Mouse (Mus musculus) liver, postnatal 0 days (tissue): Measurements from ENCODE around the gene Oaz2. TPM values are rescaled to one million over a fixed set of nuclear protein-coding genes. Genes with fewer than 3 reads are reported as not detected.

ENCODE experiments used
- ATAC-seq: fragments of 200-750 bp; cut with Nextera tagmentation; 2 replicates; pipeline ENCODE4 v1.8.0; 2017; ENCODE audit warnings: mild to moderate bottlenecking, moderate library complexity
- DNase-seq: peaks from one replicate; pipeline ENCODE4 v3.0.0-alpha.2; 2016
- H3K27ac ChIP-seq: fragments of 300-500 bp; sonication (generic); 2 replicates; pipeline ENCODE4 v1.5.1; 2014; ENCODE audit warnings: antibody characterized with exemption, moderate library complexity, mild to moderate bottlenecking, low read depth
- H3K27me3 ChIP-seq: fragments of 300-500 bp; sonication (generic); 2 replicates; pipeline ENCODE4 v1.6.1; 2014; ENCODE audit warnings: low read length, control low read depth, mixed read lengths; ENCODE audit not compliant: insufficient read depth
- H3K36me3 ChIP-seq: fragments of 300-500 bp; sonication (generic); replicated peaks from 2 replicates; pipeline ENCODE4 v1.6.1; 2014; ENCODE audit warnings: mild to moderate bottlenecking, control low read depth, low read length, moderate library complexity, mixed read lengths; ENCODE audit not compliant: insufficient read depth
- H3K4me1 ChIP-seq: fragments of 300-500 bp; sonication (generic); 2 replicates; pipeline ENCODE4 v1.6.1; 2014; ENCODE audit warnings: antibody characterized with exemption, mild to moderate bottlenecking, control low read depth; ENCODE audit not compliant: insufficient read depth
- H3K4me2 ChIP-seq: fragments of 300-500 bp; sonication (generic); 2 replicates; pipeline ENCODE4 v1.6.1; 2014; ENCODE audit warnings: low read depth, mild to moderate bottlenecking, low read length, moderate library complexity, mixed read lengths
- H3K4me3 ChIP-seq: fragments of 300-500 bp; sonication (generic); 2 replicates; pipeline ENCODE4 v1.5.1; 2014; ENCODE audit warnings: low read depth, low read length
- H3K9ac ChIP-seq: fragments of 300-500 bp; sonication (generic); replicated peaks from 2 replicates; pipeline ENCODE4 v1.6.1; 2014; ENCODE audit warnings: mild to moderate bottlenecking, moderate library complexity
- H3K9me3 ChIP-seq: fragments of 300-500 bp; sonication (generic); 2 replicates; pipeline ENCODE4 v1.6.1; 2016; ENCODE audit warnings: mild to moderate bottlenecking, control low read depth, low read length, mixed read lengths
- CTCF ChIP-seq: sonication (generic); IDR thresholded peaks from 2 replicates; pipeline ENCODE4 v1.5.1; 2016; ENCODE audit warnings: antibody characterized with exemption, low read depth
- EP300 ChIP-seq: IDR thresholded peaks from 2 replicates; pipeline ENCODE4 v1.6.1; 2016; ENCODE audit warnings: antibody characterized with exemption, low read depth, mild to moderate bottlenecking
- WGBS: fragments of 180-500 bp; shearing (Covaris S2); extraction: QIAGEN DNeasy Blood & Tissue Kit; methylation state at CpG from one replicate; pipeline ENCODE4 v1.1.7; 2014; ENCODE audit not compliant: insufficient replicate concordance; 5-methylcytosine and 5-hydroxymethylcytosine counted together
- polyA plus RNA-seq: library from polyadenylated mRNA; unstranded; fragments of >200 nt; fragmentation: Nextera tagmentation; extraction: Ambion mirVana; gene quantifications from 2 replicates; pipeline ENCODE4 v1.2.1, GENCODE M21; 2015

Gene Oaz2
- polyA plus RNA-seq, 1 experiment from 2014 or later: 50.9 TPM

DNA sequence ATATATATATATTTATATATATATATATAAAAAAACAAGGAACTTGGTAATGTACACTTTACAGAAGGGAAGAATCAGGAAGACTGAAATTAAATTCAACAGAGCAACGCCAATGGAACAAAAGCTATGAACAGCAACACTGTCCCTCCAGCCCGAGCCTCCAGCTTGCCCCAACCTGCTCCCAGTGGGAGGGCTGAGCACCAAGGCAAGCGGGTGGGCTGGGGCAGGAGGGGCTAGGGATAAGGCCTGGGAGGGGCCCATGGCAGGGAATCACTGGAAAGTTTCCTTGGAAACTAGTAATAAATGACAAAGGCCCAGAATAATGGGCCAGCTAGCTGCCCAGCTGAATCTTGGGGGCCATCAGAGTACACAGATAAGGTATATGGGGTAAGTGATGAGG is 24.7 kb downstream of the Oaz2 start:
- ATAC-seq (no peak), DNase-seq (no peak)
- Histone ChIP-seq H3K9me3 (no peaks in the 10 kb centered on the region), H3K27ac (peak overlapping the region; percentile 55; the same call in 1 of the 2 replicates), H3K4me3 (no peak overlapping the region), H3K9ac (no peak overlapping the region), H3K4me2 (no peak overlapping the region), H3K27me3 (no peaks in the 10 kb centered on the region), H3K36me3 (peaks cover 41% of the 10 kb centered on the region), H3K4me1 (peaks cover 7% of the 10 kb centered on the region)
- TF ChIP-seq EP300 (no peak), CTCF (no peak)
- 81% methylated on average over 3 of the region's 3 CpGs for WGBS

GRCm38 (mm10) chr9:65692959-65693603 is 25.3 kb downstream of the Oaz2 start:
- Histone ChIP-seq H3K9ac (no peak overlapping the region), H3K27ac (peak overlapping the region; percentile 64; the same call in 1 of the 2 replicates), H3K4me2 (no peak overlapping the region), H3K4me1 (peaks cover 7% of the 10 kb centered on the region), H3K9me3 (no peaks in the 10 kb centered on the region), H3K36me3 (peaks cover 40% of the 10 kb centered on the region), H3K4me3 (no peak overlapping the region), H3K27me3 (no peaks in the 10 kb centered on the region)
- WGBS: 40% methylated on average over 5 of the region's 5 CpGs
- TF ChIP-seq EP300: no peak
- no peak for TF ChIP-seq CTCF
- ATAC-seq: peak; percentile 50
- peak; percentile 26 for DNase-seq

DNA sequence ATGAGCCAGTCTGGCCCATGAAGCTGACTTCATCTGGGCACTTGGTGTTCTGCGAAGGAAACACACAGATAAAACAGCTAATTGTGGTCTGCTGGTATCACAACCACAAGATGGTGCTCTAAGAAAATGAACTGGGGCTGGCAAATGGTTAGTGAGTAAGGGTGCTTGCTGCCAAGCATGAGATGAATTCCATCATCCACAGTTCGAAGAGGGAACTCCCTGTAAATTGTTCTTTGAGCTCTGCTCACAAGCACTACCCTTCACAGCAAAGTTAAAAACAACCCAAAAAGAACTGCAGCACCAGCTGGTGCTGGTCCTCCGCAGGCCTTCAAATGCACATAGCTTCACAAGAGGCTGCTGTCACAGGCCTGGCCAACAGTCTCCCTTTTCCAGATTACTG is 27.8 kb downstream of the Oaz2 start:
- no peak for ATAC-seq
- H3K27ac ChIP-seq: no peak overlapping the region

GRCm38 (mm10) chr9:65696337-65696736 is 28.5 kb downstream of the Oaz2 start:
- no peaks in the 10 kb centered on the region for H3K9me3 ChIP-seq
- peaks cover 42% of the 10 kb centered on the region for H3K36me3 ChIP-seq
- H3K4me1 ChIP-seq: peaks cover 7% of the 10 kb centered on the region
- ATAC-seq (no peak), DNase-seq (no peak)
- no peak overlapping the region for H3K4me3 ChIP-seq
- no peak overlapping the region for H3K4me2 ChIP-seq
- no peak overlapping the region for H3K27ac ChIP-seq
- no peak overlapping the region for H3K9ac ChIP-seq
- TF ChIP-seq CTCF (no peak), EP300 (no peak)
- no peaks in the 10 kb centered on the region for H3K27me3 ChIP-seq

More for the DNA sequence above, 27.8 kb downstream of the Oaz2 start:
- Histone ChIP-seq H3K9me3 (no peaks in the 10 kb centered on the region), H3K9ac (no peak overlapping the region), H3K4me2 (no peak overlapping the region), H3K27me3 (no peaks in the 10 kb centered on the region), H3K4me1 (peaks cover 7% of the 10 kb centered on the region), H3K36me3 (peaks cover 38% of the 10 kb centered on the region), H3K4me3 (no peak overlapping the region)
- TF ChIP-seq CTCF: peak; percentile 61
- TF ChIP-seq EP300: no peak
- 75% methylated on average over 3 of the region's 3 CpGs for WGBS
- no peak for DNase-seq

DNA sequence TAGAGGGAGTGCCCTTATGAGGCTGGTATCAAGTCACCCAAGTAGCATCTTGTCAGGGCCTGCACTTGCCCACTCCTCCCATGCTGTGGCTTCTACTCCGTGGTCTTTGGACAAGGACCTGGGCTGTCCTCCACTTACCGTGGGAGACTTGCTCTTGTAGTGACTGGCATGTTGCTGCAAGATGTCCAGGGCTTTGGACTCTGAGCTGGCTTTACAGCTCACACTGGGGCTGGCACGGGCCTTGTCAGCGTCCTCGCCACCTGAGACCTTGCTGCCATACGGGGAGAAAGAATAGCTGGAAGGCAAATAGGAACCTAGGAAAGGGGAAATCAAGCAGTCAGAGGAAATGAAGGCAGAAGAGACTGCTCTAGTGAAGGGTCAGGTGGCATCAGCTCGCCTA is 29.6 kb downstream of the Oaz2 start:
- Histone ChIP-seq H3K4me3 (no peak overlapping the region), H3K9me3 (no peaks in the 10 kb centered on the region), H3K4me2 (no peak overlapping the region), H3K4me1 (peaks cover 4% of the 10 kb centered on the region), H3K27ac (no peak overlapping the region), H3K27me3 (no peaks in the 10 kb centered on the region), H3K9ac (no peak overlapping the region), H3K36me3 (peaks cover 36% of the 10 kb centered on the region)
- no peak for ATAC-seq
- 74% methylated on average over 7 of the region's 7 CpGs for WGBS
- TF ChIP-seq CTCF (no peak), EP300 (no peak)
- DNase-seq: no peak

GRCm38 (mm10) chr9:65697992-65698391 is 30.2 kb downstream of the Oaz2 start:
- TF ChIP-seq CTCF: no peak
- TF ChIP-seq EP300: no peak
- Histone ChIP-seq H3K36me3 (peaks cover 42% of the 10 kb centered on the region), H3K27me3 (no peaks in the 10 kb centered on the region), H3K9me3 (no peaks in the 10 kb centered on the region), H3K9ac (no peak overlapping the region), H3K4me3 (no peak overlapping the region), H3K4me1 (no peaks in the 10 kb centered on the region), H3K27ac (no peak overlapping the region), H3K4me2 (no peak overlapping the region)
- no peak for ATAC-seq
- DNase-seq: no peak

GRCm38 (mm10) chr9:65700504-65700903 is 32.7 kb downstream of the Oaz2 start:
- Histone ChIP-seq H3K9ac (no peak overlapping the region), H3K4me3 (no peak overlapping the region), H3K27ac (no peak overlapping the region), H3K9me3 (no peaks in the 10 kb centered on the region), H3K4me1 (no peaks in the 10 kb centered on the region), H3K36me3 (peaks cover 36% of the 10 kb centered on the region), H3K27me3 (no peaks in the 10 kb centered on the region), H3K4me2 (no peak overlapping the region)
- ATAC-seq (no peak), DNase-seq (no peak)
- 61% methylated on average over 6 of the region's 6 CpGs for WGBS
- TF ChIP-seq CTCF: no peak
- TF ChIP-seq EP300: no peak
